Mouse (Mus musculus) lung, postnatal 10 days (tissue): ENCODE results near the gene Hmbs.
"Not testable (repeated sequence)": the region's sequence is repeated elsewhere in the genome, so short reads cannot be mapped to it uniquely, and the experiment has no call there.

Experiments used
- DNase-seq: peaks from one replicate; pipeline ENCODE4 v3.0.0; 2021

Hmbs gene

DNA sequence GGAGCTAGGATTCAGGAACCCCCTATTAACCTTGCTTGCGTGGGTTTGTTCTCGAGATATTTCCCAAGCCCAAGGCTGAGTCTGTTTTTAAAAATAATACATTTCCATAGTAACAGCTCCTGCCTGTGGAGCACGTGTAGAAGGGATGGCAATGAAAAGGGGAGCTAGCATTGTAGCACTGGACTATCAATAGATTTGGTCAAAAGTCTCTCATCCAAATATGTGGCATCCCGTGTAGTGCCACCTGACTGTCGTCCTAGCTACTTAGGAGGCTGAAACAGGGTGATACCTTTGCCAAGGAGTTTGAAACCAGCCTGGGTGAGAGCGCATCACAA is 23.3 kb downstream of the Hmbs start:
- no peak for DNase-seq

DNA sequence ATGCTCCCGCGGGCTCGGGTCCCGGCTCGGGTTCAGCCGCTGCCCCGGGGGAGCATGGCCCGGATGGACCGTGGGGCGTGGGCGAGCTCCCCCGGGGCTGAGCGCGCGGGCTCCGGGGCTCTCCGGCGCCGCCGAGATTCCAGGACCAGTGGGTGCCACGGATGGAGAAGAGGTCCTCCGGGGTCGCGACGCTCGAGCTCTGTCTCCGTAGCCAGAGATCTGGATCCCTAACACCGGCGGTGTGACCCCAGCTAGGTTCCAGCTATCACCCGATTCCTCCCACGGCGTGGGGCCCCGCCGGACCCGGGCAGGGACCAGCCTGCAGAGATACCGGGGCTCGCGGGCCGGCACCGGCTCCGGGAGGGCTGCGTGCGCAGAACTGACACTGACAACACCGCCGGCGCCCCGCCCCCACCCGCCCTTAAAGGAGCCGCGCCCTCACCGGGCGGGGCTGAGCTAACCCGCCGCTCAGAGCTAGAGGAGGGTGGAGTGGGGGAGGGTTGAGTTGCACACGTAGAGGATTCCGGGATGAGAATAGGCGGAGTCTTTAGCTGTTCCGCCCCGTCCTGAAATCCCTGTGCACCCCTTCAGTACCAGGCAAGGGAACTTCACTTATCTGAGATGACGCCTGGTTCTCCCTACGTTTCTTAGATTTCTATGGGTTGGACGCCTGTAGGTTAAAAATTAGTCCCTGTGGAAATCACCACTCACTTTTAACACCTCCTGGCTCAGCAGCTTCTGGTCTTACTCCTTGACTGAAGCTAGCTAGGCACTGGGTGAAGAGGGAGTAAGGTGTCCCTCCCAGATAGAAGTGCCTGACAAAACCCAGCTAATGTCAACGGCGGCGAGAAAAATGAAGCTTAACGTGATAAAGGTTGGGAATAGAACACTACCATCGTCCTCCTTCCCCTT is 23.9 kb downstream of the Hmbs start, which contains the start of gene C2cd2l:
Gene C2cd2l, minus strand, starts transcription at position 399 of the 912 bp plus-strand sequence.
- peak; percentile 97 for DNase-seq

DNA sequence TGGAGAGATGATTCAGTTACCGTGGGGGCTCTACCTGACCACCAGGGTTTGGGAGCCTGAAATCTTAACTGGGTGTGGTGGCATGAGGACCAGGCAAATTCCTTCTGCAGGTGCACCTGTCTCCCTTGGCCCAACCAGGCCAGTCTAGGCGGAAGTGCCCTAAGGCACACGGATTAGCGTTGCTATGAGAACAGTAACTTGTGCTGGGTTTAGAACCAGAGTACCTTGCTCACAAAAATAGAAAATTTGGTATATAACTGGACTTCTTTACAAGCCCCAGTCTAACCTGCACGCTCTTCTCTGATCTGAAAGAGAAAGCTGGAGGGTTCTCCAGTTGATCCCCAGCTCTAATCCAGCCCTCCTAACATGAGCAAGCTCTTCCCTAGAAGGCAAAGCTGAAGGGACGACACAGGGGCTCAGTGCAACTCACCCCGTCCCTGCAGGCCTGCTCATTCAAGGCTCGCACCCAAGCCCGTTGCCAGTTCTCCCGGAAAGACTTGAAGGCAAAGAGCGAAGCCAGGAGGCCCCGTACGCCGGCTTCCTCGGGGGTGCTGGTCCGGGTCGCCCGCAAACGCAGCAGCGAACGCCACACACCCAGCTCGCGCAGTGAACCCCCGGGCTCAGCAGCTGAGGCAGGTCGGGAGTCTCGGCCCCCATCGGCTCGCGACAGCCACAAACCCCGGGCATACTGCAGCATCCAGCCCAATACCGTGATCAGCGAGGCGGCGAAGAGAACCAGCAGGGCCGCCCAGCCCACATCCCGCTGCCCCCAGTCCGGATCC is 24.7 kb downstream of the Hmbs start:
- DNase-seq = peak; percentile 39

DNA sequence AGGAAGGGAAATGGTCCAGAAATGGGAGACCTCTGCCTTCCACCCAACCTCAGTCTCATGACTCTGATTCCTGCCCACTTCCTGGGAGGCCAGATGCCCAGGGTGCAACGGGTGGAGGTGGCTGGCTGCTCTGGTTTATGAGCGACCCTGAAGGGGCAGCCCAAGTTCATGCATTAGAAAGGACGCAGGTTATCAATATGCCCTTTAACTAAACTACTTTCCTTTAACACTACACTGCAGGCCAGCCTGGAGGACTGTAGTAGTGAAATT is 25.3 kb downstream of the Hmbs start:
- no peak for DNase-seq

DNA sequence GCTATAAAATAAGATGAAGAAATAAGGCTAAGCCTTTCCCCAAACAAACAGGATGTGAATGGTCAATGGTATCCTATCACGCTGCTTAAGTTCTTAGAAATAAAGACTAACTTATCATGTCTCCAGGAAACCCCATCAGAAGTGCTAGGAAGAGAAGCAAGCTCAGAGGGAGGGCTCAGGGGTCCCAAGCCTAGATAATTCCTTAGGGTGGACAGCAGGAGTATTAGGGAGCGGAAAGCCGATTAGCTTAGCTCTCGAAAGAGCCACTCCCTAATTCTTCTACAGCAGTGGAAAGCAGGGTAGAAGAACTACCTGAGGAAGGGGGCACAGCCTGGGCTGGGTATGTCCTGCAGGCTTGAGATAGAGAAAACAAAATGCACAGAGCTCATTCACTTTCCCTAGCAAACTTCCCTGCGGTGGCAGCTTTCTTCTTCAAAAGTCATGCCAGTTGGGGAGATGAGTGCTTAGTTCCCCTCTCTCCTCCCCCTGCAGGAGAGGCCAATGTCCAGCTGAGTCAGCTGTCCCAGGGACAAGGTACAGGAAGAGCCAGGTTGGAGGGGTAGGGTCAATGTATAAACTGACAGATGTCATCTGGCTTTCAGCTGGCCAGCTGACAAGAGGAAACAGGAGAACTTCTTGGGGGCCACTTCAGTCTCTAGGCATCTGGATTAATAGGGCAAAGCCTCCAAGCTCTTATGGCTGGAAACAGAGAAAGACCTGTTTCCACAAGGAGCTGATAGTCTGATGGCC is 25.8 kb downstream of the Hmbs start:
- no peak for DNase-seq

DNA sequence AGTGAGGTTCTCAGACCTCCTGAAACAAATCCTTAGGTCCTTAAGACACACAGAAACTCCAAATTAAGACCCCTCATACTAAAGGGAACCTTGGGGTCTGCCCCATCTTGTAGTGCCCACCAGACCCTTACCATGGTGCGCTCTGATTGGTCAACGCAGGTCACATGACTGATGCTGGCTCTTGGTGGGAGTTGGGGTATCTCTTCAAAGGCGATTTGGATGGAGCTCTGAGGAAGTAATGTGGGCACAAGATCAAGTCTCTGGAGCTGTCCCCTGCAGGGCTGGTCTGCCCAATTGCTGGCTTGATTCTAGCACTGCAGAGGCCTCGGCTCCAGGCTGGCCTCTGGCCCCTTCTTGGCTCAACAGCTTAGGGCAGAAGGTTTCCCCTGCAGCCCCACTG is 26.6 kb downstream of the Hmbs start:
- no peak for DNase-seq

DNA sequence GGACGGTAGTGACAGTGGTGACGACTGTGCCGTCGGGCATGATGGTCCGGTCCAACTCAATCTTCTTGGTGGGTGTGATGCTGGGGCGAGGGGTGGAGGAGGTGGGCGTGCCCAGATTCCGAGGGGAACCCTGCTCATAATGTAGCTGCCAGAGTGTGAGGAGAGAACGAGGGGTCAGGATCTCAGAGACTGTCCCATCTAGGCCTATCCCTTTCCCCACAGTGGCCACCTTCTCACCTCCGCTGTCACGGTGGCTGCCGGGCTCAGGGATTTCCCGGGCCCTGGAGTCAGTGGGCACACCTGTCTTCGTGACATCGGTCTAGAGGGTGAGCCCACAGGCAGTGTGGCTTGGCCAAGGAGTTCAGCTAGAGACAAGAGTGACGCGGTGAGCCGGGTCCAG is 29.1 kb downstream of the Hmbs start:
- DNase-seq = no peak

DNA sequence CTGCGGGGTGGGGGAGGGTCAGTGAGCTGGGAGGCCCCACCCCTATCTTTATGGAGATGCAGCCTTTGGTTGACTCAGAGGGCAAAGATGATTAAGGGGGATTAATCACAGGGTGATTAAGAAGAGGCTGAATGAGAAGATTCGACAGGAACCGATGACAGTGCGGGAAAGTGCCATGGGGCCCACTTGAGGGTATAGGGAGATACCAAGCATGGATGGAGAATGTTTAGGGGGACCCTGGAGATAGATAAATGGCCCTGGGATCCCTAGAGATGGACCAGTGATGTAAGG is 29.8 kb downstream of the Hmbs start:
- no peak for DNase-seq

DNA sequence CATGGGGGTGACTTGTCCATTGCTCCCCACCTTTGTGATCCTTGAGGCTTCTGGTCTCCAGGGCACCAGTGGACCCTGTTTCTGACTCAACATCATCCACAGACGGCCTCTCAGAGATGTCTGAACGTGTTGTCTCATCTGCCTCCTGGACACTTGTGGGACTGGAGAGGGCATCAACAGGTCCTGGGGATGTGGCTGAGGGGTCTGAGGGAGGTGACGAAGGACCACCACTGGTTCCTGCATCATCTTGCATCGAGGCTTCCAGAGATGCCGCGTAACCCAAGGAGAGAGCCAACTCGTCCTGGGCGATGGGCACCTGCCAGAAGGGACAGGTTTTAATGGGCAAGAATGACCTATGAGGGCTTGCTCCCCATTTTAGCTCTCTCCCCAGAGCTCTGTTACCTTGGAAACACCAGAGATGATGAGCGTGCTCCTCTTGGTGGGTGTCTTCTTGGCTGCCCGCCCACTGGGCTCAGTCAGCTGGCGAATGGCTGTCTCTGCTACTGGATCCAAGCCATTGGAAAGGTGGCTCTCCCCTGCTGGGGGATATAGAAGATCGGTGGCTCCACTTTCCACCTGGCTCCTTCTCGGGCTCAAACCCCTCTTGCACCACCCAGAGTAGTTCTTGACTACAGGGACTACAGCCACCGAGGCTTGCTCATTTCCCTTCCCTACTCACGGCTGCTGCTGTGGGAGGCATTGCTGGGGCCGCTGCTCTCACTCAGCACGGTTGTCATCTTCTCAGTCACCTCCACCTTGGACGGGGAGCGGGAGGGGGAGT is 30.4 kb downstream of the Hmbs start:
- DNase-seq = no peak

DNA sequence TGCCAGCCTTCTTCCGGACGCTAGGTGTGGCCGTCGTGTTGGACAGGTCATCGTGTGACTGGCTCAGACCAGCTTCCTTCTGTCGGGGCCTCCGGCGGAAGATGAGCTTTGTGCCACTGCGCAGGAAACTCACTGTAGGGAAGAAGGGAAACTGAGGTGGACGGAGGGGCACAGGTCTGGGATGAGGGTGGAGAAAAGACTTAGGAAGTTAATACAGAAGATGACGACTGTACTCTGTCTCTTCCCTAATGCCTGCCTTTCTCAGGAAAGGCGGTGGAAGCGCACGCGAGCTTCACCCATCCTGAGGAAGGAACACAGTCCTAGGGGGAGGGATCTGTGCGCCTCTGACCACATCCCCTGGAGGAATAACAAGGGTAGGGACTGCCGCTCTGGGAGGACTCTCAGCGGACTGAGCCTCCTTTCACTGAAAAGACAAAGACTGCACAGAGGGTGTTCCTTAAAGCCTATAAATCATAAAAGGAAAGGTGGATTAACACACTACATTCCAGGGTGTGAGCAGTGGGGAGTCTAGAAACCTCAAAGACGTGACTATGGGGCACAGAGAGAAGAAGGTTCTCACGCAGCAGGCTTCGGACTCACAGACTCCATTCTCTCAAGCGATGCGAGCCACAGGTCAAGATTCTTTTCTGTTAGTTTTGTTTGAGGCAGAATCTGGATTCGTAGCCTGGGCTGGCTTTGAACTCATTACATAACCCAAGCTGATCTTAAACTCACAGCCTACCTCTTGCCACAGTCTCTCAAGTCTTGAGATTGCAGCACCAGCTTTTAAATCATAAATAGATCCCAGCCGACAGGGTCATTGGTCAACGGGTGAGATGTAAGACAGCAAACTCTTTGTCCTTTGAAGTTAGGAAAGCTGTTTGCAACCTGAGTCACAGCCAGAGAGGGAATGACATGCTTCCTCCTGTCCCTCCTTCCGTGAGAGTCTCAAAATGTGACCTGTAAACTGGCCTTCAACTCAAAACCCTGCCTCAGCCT is 32.6 kb downstream of the Hmbs start:
- peak; percentile 68 for DNase-seq

DNA sequence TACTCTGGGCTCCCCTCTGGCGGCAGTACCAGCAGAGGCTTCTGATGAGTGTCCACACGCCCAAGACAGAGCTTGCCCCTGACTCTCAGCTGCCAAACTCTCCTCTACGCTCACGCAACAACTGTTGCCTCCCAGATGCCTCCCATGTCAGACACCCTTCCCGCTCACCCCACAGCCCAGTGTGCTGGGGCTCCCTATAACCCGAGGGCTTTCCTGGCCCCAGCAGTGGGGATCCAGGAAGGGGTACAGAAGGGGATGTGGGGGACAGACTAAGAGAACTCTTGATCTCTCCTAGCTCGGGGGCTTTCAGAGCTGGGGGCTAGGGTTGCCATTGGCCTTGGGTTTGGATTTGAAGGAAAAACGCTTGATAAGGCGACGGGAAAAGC is 33.3 kb downstream of the Hmbs start:
- DNase-seq = no peak

DNA sequence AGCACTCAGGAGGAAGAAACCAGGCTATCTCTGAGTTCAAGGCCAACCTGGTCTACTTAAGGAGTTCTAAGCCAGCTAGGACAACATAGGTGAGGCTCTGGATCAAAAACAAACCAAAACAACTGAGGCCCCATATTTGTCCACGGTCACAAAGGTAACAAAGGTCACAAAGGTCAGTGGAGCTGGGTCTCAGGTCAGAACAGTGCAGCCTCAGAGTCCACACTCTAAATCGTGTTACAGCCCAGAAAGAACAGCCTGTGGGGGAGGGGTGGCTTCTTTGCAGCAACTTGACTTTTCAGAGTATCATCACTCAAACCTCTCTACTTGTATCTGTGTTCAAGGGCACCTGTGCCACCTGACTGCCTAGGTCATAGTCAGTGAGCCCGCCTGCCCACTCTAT is 34.3 kb downstream of the Hmbs start:
- DNase-seq = no peak

DNA sequence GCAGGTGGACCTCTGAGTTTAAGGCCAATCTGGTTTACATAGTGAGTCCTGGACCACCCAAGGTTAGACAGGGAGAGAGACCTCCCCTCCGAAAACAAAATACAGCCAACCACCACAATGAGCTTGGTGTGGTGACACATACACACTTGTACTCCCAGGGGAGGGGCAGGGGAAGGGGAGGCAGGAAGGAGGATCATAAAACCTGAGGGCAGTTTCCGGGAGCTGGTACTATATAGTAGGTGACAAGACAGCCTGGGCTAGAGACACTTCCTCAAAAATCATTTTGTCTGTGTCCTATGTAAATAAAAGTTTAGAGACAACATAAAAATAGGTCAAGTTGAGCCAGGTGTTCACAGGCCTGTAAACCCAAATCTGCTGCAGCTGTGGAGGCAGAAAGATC is 36.8 kb downstream of the Hmbs start:
- no peak for DNase-seq

DNA sequence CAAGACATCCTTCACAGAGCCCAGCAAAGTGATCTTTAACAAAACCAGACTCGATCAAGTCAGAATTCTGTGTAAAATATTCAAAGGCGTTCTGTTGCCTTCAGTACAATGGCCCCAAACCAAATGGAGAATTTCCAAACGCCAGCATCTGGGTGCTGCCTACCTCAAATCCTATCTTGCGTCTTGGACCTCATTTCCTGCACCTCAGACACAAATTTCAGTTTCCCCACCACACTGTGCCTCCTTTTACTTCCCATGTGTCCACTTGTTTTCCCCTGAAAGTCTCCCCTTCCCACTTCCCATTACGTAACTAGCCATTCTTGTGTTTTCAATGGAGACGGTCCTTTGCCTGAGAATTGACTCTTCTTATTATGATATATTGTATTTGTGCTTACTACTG is 37.5 kb downstream of the Hmbs start:
- no peak for DNase-seq

DNA sequence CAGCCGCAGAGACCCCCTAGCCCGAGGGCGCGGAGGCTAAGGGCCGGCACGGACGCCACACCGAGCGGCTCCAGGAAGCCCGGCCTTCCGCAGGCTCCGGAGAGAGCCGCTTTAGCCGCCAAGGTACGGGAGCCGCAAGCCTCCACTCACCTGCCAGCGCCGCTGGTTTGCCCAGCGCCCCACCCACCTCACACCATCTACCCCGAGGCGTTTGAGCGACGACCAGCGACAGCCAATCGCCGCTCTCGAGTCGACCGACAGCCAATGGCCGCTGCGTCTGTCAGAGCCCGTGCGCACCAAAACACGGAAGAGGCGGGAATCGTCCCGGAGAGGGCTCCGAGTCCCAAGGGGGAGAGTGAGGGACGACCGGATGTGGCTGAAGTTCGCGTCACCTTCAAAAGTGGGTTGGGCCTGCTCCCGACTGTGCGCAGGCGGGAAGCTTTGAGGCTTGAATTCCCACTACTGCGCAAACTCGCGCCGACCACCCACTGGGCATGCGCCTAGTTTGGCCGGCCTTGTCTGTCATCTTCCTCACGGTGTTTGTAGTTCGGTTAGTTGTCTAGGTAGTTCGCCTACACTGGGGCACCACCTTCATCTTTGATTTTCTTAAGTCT is 38.5 kb downstream of the Hmbs start, which contains the start of gene Hinfp:
Gene Hinfp, minus strand, starts transcription at position 206 of the 614 bp plus-strand sequence.
- peak; percentile 99 for DNase-seq

DNA sequence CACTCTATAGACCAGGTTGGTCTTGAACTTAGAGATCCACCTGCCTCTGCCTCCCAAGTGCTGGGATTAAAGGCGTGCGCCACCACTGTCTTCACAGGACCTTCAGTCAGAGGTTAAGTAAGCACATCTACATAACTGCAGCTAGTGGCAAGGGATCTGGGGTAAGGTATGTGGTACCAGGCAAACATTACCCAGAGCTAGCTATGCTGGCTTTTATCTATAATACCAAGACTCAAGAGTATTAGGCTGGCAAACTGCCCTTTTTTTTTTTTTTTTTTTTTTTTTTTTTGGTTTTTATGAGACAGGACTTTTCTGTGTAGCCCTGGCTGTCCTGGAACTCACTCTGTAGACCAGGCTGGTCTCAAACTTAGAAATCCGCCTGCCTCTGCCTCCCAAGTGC is 44.0 kb downstream of the Hmbs start:
- DNase-seq = not testable (repeated sequence)

DNA sequence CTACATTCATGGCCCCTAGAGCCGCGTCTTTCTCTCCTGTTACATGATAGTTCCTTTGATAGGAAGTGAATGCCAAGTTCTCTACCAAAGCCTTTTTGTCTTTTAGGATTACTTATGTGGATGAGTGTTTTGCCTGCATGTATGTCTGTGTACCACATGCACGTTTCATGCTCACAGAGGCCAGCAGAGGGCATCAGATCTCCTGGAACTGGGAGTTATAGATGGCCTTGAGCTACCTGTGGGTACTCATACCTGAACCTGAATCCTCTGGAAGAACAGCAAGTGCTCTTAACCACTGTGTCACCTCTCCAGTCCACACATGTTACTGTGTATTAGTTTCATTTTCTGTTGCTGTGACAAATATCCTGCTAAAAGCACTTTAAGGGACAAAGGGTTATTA is 51.5 kb downstream of the Hmbs start:
- DNase-seq = peak; percentile 61

DNA sequence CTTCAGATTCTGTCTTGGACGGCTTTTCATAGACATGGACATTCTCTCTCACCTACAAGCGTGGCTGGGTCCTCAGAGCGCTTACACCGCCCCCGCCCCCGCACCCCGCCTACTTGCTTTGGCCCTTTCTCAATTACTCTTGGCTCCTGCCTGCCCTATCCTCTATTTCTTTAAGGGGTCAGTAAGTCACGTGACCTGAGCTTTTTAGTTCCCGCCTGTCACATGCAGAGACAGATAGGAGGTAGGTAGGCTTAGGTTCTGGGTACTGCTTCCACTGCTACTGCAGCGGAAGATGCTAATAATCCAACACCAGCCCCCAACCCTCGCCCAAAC is 55.1 kb downstream of the Hmbs start:
- no peak for DNase-seq

DNA sequence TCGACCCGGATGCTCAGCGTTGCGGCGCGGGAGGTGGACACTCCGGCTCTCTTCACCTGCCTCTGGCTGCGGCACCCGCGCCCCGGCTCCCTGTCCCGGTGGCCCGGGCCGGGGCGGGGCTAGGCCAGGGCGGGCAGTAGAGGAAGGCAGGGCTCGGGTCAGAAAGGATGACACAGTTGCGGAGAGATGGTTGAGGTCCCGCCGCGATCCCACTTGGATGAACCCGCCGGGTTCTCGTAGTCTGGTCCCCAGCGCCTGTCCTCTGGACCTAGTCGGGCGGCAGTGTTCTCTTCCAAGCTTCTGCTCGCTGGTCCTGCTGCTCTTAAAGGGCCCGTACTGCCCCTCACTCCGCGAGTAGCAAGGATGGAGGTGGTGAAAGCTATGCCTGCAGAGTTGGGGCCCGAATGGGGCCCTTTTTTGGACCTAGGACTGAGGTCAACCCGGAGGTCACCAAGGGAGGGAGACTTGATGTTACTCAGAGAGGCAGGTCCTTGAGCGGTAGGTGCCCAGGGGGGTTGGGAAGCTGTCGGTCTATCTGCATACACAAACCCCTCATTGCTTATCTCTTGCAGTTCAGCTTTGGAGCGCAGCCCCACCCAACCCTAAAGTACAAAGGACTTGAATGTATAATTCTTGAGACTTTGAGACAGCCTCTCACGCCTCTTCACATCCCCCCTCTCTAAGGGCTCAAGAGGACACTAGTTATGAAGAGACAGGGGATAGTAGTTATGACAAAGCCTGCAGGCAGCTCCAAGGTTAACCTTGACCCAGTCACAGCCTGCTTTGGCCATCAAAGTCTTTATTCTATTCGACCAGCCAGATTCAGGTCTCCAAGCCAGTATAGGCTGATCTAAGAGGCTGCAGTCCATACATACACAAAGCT is 55.7 kb downstream of the Hmbs start, which contains the start of gene Abcg4:
Gene Abcg4, minus strand, starts transcription at position 540 of the 883 bp plus-strand sequence.
- DNase-seq = peak; percentile 21

DNA sequence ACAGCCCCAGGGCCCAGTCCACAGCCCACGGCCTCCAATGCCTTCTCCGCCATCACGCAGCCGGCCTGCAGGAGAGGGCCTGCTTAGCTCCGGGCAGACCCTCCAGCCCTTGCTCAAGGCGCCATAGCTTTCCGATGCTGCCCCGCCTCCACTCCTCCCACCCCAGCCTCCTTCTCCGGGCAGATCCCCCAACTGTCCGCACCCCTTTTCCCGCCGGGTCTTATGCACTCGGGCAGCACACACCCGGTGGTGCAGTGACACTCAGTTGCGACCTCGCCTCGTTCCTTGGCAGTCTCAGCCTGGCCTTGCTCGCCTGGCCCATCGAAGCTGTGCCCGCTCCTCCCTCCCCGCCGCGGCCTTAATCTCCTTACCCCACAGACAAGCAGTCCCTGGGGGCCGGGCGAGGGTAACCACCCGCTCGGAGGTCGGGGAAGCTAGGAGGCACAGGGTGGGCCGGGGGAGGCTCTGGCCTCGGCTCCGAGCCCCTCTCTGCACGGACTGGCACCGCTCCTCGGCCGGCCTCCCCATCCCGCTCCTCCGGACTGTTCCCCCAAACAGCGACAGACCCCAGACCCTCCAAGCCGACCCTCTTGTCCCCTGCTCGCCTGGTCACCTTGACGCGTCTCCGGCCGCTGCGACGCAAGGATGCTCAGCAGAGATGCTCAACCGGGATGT is 56.5 kb downstream of the Hmbs start:
- peak; percentile 37 for DNase-seq
